Mouse (Mus musculus): ENCODE measurements around the gene Gm10945.

The Gm10945 gene

GRCm38 (mm10) chr10:6761287-6761811 is at the start of gene Gm10945:
Gene Gm10945 (minus strand): TSS chr10:6761761.
- DNase-seq: no peak

GRCm38 (mm10) chr10:6790226-6790625 is 28.7 kb upstream of the Gm10945 start:
- no peak for DNase-seq

GRCm38 (mm10) chr10:6788517-6789237 is 27.1 kb upstream of the Gm10945 start:
- DNase-seq: peak; percentile 52

- no peak for DNase-seq
Measured at GRCm38 (mm10) chr10:6758206-6758605, 3.4 kb downstream of the Gm10945 start, which contains the start of gene Oprm1. Gene Oprm1 (plus strand): TSS chr10:6758506.

- DNase-seq: no peak
Measured at GRCm38 (mm10) chr10:6753375-6753774, 8.2 kb downstream of the Gm10945 start.

GRCm38 (mm10) chr10:6728469-6728868 is 33.1 kb downstream of the Gm10945 start:
- DNase-seq: no peak

GRCm38 (mm10) chr10:6723765-6724164 is 37.8 kb downstream of the Gm10945 start:
- no peak for DNase-seq

GRCm38 (mm10) chr10:6717181-6717948 is 44.2 kb downstream of the Gm10945 start:
- no peak for DNase-seq

- DNase-seq: no peak
Measured at GRCm38 (mm10) chr10:6705226-6705885, 56.2 kb downstream of the Gm10945 start.

- DNase-seq: peak; percentile 3
Measured at GRCm38 (mm10) chr10:6694218-6694850, 67.2 kb downstream of the Gm10945 start.
